Mouse (Mus musculus): ENCODE measurements at regions not wholly inside any gene's neighbourhood (a gene's known extent, or its start where the extent isn't known, plus 50 kb on each side); places are given as distances from the start of the nearest gene placed in this dataset.

GRCm38 (mm10) chr8:103907662-103908061, 193.8 kb upstream of the Cdh5 start:
- DNase-seq, result no peak

- DNase-seq, result no peak
Observed at GRCm38 (mm10) chr8:103911287-103912015, 190.0 kb upstream of the Cdh5 start.

- no peak for DNase-seq
Observed at GRCm38 (mm10) chr8:103912983-103913926, 188.2 kb upstream of the Cdh5 start.

GRCm38 (mm10) chr8:103913927-103914640, 187.3 kb upstream of the Cdh5 start:
- DNase-seq, result no peak

- no peak for DNase-seq
Observed at GRCm38 (mm10) chr8:103919324-103919723, 182.1 kb upstream of the Cdh5 start.

GRCm38 (mm10) chr8:103921621-103922020, 179.8 kb upstream of the Cdh5 start:
- no peak for DNase-seq

GRCm38 (mm10) chr8:103922746-103923145, 178.7 kb upstream of the Cdh5 start:
- DNase-seq, result no peak

GRCm38 (mm10) chr8:103932681-103933080, 168.7 kb upstream of the Cdh5 start:
- DNase-seq, result no peak

- no peak for DNase-seq
Observed at GRCm38 (mm10) chr8:103936491-103936890, 164.9 kb upstream of the Cdh5 start.

- DNase-seq, result no peak
Observed at GRCm38 (mm10) chr8:103938283-103939230, 162.9 kb upstream of the Cdh5 start.

- DNase-seq, result no peak
Observed at GRCm38 (mm10) chr8:103940958-103941532, 160.4 kb upstream of the Cdh5 start.

GRCm38 (mm10) chr8:103948474-103948873, 153.0 kb upstream of the Cdh5 start:
- DNase-seq, result no peak

GRCm38 (mm10) chr8:103950460-103950859, 151.0 kb upstream of the Cdh5 start:
- no peak for DNase-seq

GRCm38 (mm10) chr8:103953586-103953985, 147.8 kb upstream of the Cdh5 start:
- DNase-seq, result no peak

GRCm38 (mm10) chr8:103955568-103956260, 145.7 kb upstream of the Cdh5 start:
- no peak for DNase-seq

- DNase-seq, result no peak
Observed at GRCm38 (mm10) chr8:103964293-103964918, 137.0 kb upstream of the Cdh5 start.

GRCm38 (mm10) chr8:103969929-103970328, 131.5 kb upstream of the Cdh5 start:
- no peak for DNase-seq

GRCm38 (mm10) chr8:103970511-103970910, 130.9 kb upstream of the Cdh5 start:
- no peak for DNase-seq

GRCm38 (mm10) chr8:103970966-103971365, 130.5 kb upstream of the Cdh5 start:
- DNase-seq, result no peak

GRCm38 (mm10) chr8:103976488-103976887, 124.9 kb upstream of the Cdh5 start:
- DNase-seq, result no peak
